Mouse (Mus musculus) CH12.LX (cell line): ENCODE results near the gene Cit. TPM values are rescaled to one million over a fixed set of nuclear protein-coding genes. Genes with fewer than 3 reads are reported as not detected.

Source experiments
- DNase-seq: peaks from one replicate; pipeline ENCODE4 v3.0.0-alpha.2; 2013; ENCODE audit errors: extremely low read depth
- H3K27ac ChIP-seq: 2 replicates; pipeline ENCODE4 v1.5.1; 2012; ENCODE audit warnings: low read depth, mild to moderate bottlenecking, control low read depth, moderate library complexity; ENCODE audit not compliant: insufficient read depth
- H3K27me3 ChIP-seq: replicated peaks from 2 replicates; pipeline ENCODE3; 2012; ENCODE audit warnings: inconsistent platforms
- H3K36me3 ChIP-seq, 2 experiments: replicated peaks in 1 of 2; 2 replicates each; pipeline versions ENCODE3 to v1.6.1; 2012; ENCODE audit warnings: inconsistent platforms in 1 of 2, low read length in 1 of 2, mild to moderate bottlenecking in 1 of 2, mixed read lengths in 1 of 2, moderate library complexity in 1 of 2; ENCODE audit not compliant: control insufficient read depth in 1 of 2, insufficient read depth in 1 of 2
- H3K4me1 ChIP-seq, 2 experiments: 2 replicates each; pipeline ENCODE4 v1.6.1; 2012; ENCODE audit warnings: inconsistent platforms in 1 of 2, moderate library complexity in 1 of 2; ENCODE audit not compliant: insufficient read depth in 2 of 2, control insufficient read depth in 1 of 2
- H3K4me2 ChIP-seq: 2 replicates; pipeline ENCODE4 v1.6.1; 2012; ENCODE audit warnings: low read depth, mild to moderate bottlenecking, control low read depth; ENCODE audit not compliant: poor library complexity, insufficient read depth, severe bottlenecking
- H3K4me3 ChIP-seq, 3 experiments: fragments of 150-350 bp in 1 of 3; sonication (generic) in 1 of 3; replicated peaks in 1 of 3; 2 replicates each; pipeline versions ENCODE3 to v1.5.1; 2011 to 2012; ENCODE audit warnings: low read depth in 2 of 3, low read length in 2 of 3, mild to moderate bottlenecking in 2 of 3, moderate library complexity in 2 of 3, control low read depth in 1 of 3, improper control_type of control experiment in 1 of 3, inconsistent platforms in 1 of 3, mixed read lengths in 1 of 3; ENCODE audit not compliant: poor library complexity in 1 of 3
- H3K79me2 ChIP-seq: replicated peaks from 2 replicates; pipeline ENCODE4 v1.6.1; 2012; ENCODE audit warnings: mild to moderate bottlenecking, moderate library complexity; ENCODE audit not compliant: control insufficient read depth, poor library complexity, insufficient read depth, severe bottlenecking; ENCODE audit errors: extremely low read depth
- H3K9ac ChIP-seq: 2 replicates; pipeline ENCODE4 v1.6.1; 2012; ENCODE audit warnings: low read depth, mild to moderate bottlenecking, control low read depth, moderate library complexity; ENCODE audit not compliant: insufficient read depth
- H3K9me3 ChIP-seq: replicated peaks from 2 replicates; pipeline ENCODE3; 2012; ENCODE audit warnings: low read length, inconsistent platforms, mixed read lengths
- BHLHE40 ChIP-seq: IDR thresholded peaks from 2 replicates; pipeline ENCODE4 v1.6.1; 2011; ENCODE audit warnings: mild to moderate bottlenecking, low read depth, low read length, improper control_type of control experiment
- CHD1 ChIP-seq: IDR thresholded peaks from 2 replicates; pipeline ENCODE4 v1.6.1; 2012; ENCODE audit warnings: low read depth, low read length, improper control_type of control experiment, inconsistent platforms
- E2F4 ChIP-seq: IDR thresholded peaks from 2 replicates; pipeline ENCODE4 v1.6.1; 2011; ENCODE audit warnings: low read depth, low read length, improper control_type of control experiment; ENCODE audit not compliant: insufficient replicate concordance
- EP300 ChIP-seq: IDR thresholded peaks from 2 replicates; pipeline ENCODE4 v1.6.1; 2011; ENCODE audit warnings: low read length, improper control_type of control experiment
- IRF4 ChIP-seq: IDR thresholded peaks from 2 replicates; pipeline ENCODE4 v1.6.1; 2014; ENCODE audit warnings: low read depth, mild to moderate bottlenecking, inconsistent platforms, low read length, improper control_type of control experiment
- JUN ChIP-seq: IDR thresholded peaks from 2 replicates; pipeline ENCODE4 v1.6.1; 2011; ENCODE audit warnings: low read depth, mild to moderate bottlenecking, low read length, improper control_type of control experiment, moderate library complexity; ENCODE audit not compliant: insufficient read depth
- JUND ChIP-seq: conservative IDR thresholded peaks from 2 replicates; pipeline ENCODE4 v1.6.1; 2011; ENCODE audit warnings: low read depth, low read length, improper control_type of control experiment
- KAT2A ChIP-seq: IDR thresholded peaks from 2 replicates; pipeline ENCODE4 v1.6.1; 2012; ENCODE audit warnings: low read length, improper control_type of control experiment, inconsistent platforms; ENCODE audit not compliant: insufficient replicate concordance
- MAX ChIP-seq: IDR thresholded peaks from 2 replicates; pipeline ENCODE4 v1.6.1; 2011; ENCODE audit warnings: low read length, improper control_type of control experiment
- MAZ ChIP-seq: IDR thresholded peaks from 2 replicates; pipeline ENCODE4 v1.6.1; 2012; ENCODE audit warnings: low read depth, mild to moderate bottlenecking, inconsistent platforms, low read length, improper control_type of control experiment, moderate library complexity
- MXI1 ChIP-seq: IDR thresholded peaks from 2 replicates; pipeline ENCODE4 v1.6.1; 2011; ENCODE audit warnings: mild to moderate bottlenecking, low read depth, low read length, improper control_type of control experiment
- NRF1 ChIP-seq: IDR thresholded peaks from 2 replicates; pipeline ENCODE4 v1.6.1; 2014; ENCODE audit warnings: low read depth, mild to moderate bottlenecking, inconsistent platforms, low read length, improper control_type of control experiment, moderate library complexity
- PAX5 ChIP-seq: IDR thresholded peaks from 2 replicates; pipeline ENCODE4 v1.6.1; 2012; ENCODE audit warnings: low read length, inconsistent platforms, mixed read lengths
- POLR2A ChIP-seq: IDR thresholded peaks from 2 replicates; pipeline ENCODE4 v1.6.1; 2011; ENCODE audit warnings: low read depth, mild to moderate bottlenecking, improper control_type of control experiment, low read length
- POLR2AphosphoS2 ChIP-seq: IDR thresholded peaks from 2 replicates; pipeline ENCODE4 v1.6.1; 2011; ENCODE audit warnings: low read depth, low read length, improper control_type of control experiment
- RAD21 ChIP-seq: IDR thresholded peaks from 2 replicates; pipeline ENCODE4 v1.6.1; 2011; ENCODE audit warnings: low read depth, mild to moderate bottlenecking, low read length, improper control_type of control experiment, moderate library complexity
- RCOR1 ChIP-seq: conservative IDR thresholded peaks from 2 replicates; pipeline ENCODE4 v1.6.1; 2012; ENCODE audit warnings: low read depth, mild to moderate bottlenecking, inconsistent platforms, low read length, improper control_type of control experiment
- SIN3A ChIP-seq: IDR thresholded peaks from 2 replicates; pipeline ENCODE4 v1.6.1; 2012; ENCODE audit warnings: low read length, improper control_type of control experiment, inconsistent platforms
- SMC3 ChIP-seq: IDR thresholded peaks from 2 replicates; pipeline ENCODE4 v1.6.1; 2011; ENCODE audit warnings: low read depth, low read length, improper control_type of control experiment
- TCF12 ChIP-seq: IDR thresholded peaks from 2 replicates; pipeline ENCODE4 v1.6.1; 2014; ENCODE audit warnings: low read depth, mild to moderate bottlenecking, inconsistent platforms, low read length, improper control_type of control experiment
- UBTF ChIP-seq: IDR thresholded peaks from 2 replicates; pipeline ENCODE4 v1.6.1; 2012; ENCODE audit warnings: low read depth, mild to moderate bottlenecking, inconsistent platforms, low read length, improper control_type of control experiment, moderate library complexity
- USF1 ChIP-seq: IDR thresholded peaks from 2 replicates; pipeline ENCODE4 v1.6.1; 2014; ENCODE audit warnings: low read depth, mild to moderate bottlenecking, inconsistent platforms, low read length, improper control_type of control experiment
- ZC3H11A ChIP-seq: IDR thresholded peaks from 2 replicates; pipeline ENCODE4 v1.6.1; 2012; ENCODE audit warnings: low read depth, mild to moderate bottlenecking, inconsistent platforms, low read length, improper control_type of control experiment
- dilution Hi-C: fragments of 300-500 bp; cut with MboI; formaldehyde crosslinking; loops from 2 replicates; pipeline ENCODE4 v1.14.3; 2020; ENCODE audit warnings: low sequenced_read_pairs; ENCODE audit not compliant: extremely low pct_unique_long_range_greater_than_20kb, extremely low pct_ligation_motif_present
- in situ Hi-C: fragments of 300-500 bp; cut with MboI; formaldehyde crosslinking; loops from 3 replicates; pipeline ENCODE4 v1.14.3; 2019; ENCODE audit warnings: low sequenced_read_pairs, low pct_ligation_motif_present, low pct_unique_long_range_greater_than_20kb, mixed read lengths
- polyA plus RNA-seq: library from polyadenylated mRNA; unstranded; fragments of >175 nt; gene quantifications from 2 replicates; pipeline ENCODE4 v1.2.1, GENCODE M21; 2012; ENCODE audit warnings: low read depth; ENCODE audit not compliant: insufficient read length
- total RNA-seq, 2 experiments: library from RNA; depleted of rRNA; stranded (reverse); fragments of 300-350 nt in 1 of 2; fragments of >200 nt in 1 of 2; gene quantifications; 2 replicates each; pipeline ENCODE4 v1.2.3; 2012 to 2014

Gene Cit
- total and polyA plus RNA-seq, 3 experiments, result 7.0 to 24.9 (median 16.2) TPM

- no peaks in the 10 kb centered on the region for H3K27me3 ChIP-seq
- no peaks in the 10 kb centered on the region for H3K4me1 ChIP-seq
- peaks cover 46 to 93% of the 10 kb centered on the region in 2 experiments for H3K36me3 ChIP-seq
- H3K4me2 ChIP-seq, result no peak overlapping the region
- dilution Hi-C loops (no loop called here), in situ Hi-C loops (no loop called here)
- no peak overlapping the region for H3K9ac ChIP-seq
- H3K79me2 ChIP-seq, result no peaks in the 10 kb centered on the region
- H3K27ac ChIP-seq, result no peak overlapping the region
- no peak for TF ChIP-seq E2F4
- no peak for TF ChIP-seq RAD21
- TF ChIP-seq POLR2A, result no peak
- no peak for TF ChIP-seq JUND
- no peak for TF ChIP-seq POLR2AphosphoS2
- no peak for TF ChIP-seq CHD1
- no peak for TF ChIP-seq MXI1
- no peak for TF ChIP-seq TCF12
- TF ChIP-seq USF1, result no peak
- no peak for TF ChIP-seq JUN
- no peak for TF ChIP-seq NRF1
- TF ChIP-seq RCOR1, result no peak
- no peak for TF ChIP-seq ZC3H11A
- no peak for TF ChIP-seq PAX5
- no peak for TF ChIP-seq SMC3
- DNase-seq, result no peak
- no peak overlapping the region for H3K4me3 ChIP-seq
- no peaks in the 10 kb centered on the region for H3K9me3 ChIP-seq
Measured at GRCm38 (mm10) chr5:115862439-115862838, 17.4 kb downstream of the Cit start.

GRCm38 (mm10) chr5:115866296-115866695, 21.2 kb downstream of the Cit start:
- Histone ChIP-seq H3K79me2 (no peaks in the 10 kb centered on the region), H3K27me3 (no peaks in the 10 kb centered on the region), H3K4me3 (no peak overlapping the region), H3K36me3 (peaks cover 43 to 97% of the 10 kb centered on the region in 2 experiments), H3K27ac (no peak overlapping the region), H3K9me3 (no peaks in the 10 kb centered on the region), H3K4me2 (no peak overlapping the region), H3K4me1 (no peaks in the 10 kb centered on the region), H3K9ac (no peak overlapping the region)
- in situ Hi-C loops (no loop called here), dilution Hi-C loops (no loop called here)
- TF ChIP-seq IRF4 (no peak), MAZ (no peak), KAT2A (no peak), EP300 (no peak), USF1 (no peak), SIN3A (no peak), UBTF (no peak), MAX (no peak), BHLHE40 (no peak), NRF1 (no peak), RAD21 (no peak), JUN (no peak)
- DNase-seq, result no peak
